Mouse (Mus musculus) c-Kit-positive CD71-positive TER-119-positive erythroid progenitor cells, embryonic 14.5 days (primary cell): Measurements from ENCODE around the gene Pex11b.
A peak's percentile ranks its signal among the peaks of the same experiment; 100 is the strongest.
"Not testable (repeated sequence)": the region's sequence is repeated elsewhere in the genome, so short reads cannot be mapped to it uniquely, and the experiment has no call there.

Source experiments
- DNase-seq: peaks from one replicate; pipeline ENCODE4 v3.0.0-alpha.2; 2013; ENCODE audit warnings: low spot score

The Pex11b gene

DNA sequence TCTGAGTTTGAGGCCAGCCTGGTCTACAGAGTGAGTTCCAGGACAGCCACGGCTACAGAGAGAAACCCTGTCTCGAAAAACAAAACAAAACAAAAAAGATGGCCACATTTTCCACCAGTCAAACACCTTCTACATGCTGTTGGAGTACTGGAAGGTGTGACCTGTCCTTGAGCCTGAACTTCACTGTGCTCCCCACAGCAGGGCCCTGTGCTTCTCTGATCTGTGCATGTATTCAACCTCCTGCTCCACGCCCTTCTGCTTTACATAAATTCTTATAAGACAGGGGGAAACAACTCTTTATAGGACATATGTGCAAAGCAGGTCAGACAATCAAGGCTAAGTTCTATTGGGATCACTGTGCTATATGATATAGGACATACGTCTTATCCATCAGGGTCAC is 12.0 kb upstream of the Pex11b start:
- DNase-seq: no peak

- DNase-seq: peak; percentile 99
Observed at GRCm38 (mm10) chr3:96629729-96630600, 5.2 kb upstream of the Pex11b start, which contains the start of gene Rbm8a. Gene Rbm8a, plus strand, starts transcription at chr3:96629933.

GRCm38 (mm10) chr3:96632058-96632457 is 3.1 kb upstream of the Pex11b start:
- DNase-seq: no peak

- DNase-seq: no peak
Observed at GRCm38 (mm10) chr3:96634015-96634414, 1.2 kb upstream of the Pex11b start.

DNA sequence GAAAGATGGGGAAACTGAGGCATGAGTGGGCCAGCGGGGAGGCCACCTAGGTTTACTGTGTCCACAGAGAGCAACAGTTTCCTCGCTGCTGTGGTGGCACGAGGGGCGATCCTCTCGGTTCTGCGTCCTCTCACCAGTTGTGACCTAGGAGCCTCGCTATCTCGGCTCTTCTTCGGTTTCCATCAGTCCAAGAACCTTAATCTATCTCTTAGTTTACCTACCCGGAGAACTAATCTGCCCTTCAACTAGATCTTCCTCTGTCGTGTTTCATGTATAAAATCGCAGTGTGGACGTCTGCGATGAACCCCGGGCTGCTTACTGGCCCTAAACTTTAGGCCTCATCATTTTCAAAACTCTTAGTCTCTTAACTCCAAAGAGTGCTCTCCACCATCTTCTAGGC is 730 bp downstream of the Pex11b start:
- DNase-seq: peak; percentile 28

GRCm38 (mm10) chr3:96636448-96636847 is 1.3 kb downstream of the Pex11b start:
- DNase-seq: no peak

GRCm38 (mm10) chr3:96639219-96639618 is 4.0 kb downstream of the Pex11b start:
- peak; percentile 68 for DNase-seq

GRCm38 (mm10) chr3:96645018-96645649 is 10.0 kb downstream of the Pex11b start, which contains the start of gene Itga10:
Gene Itga10, plus strand, starts transcription at chr3:96645584.
- peak; percentile 22 for DNase-seq

DNA sequence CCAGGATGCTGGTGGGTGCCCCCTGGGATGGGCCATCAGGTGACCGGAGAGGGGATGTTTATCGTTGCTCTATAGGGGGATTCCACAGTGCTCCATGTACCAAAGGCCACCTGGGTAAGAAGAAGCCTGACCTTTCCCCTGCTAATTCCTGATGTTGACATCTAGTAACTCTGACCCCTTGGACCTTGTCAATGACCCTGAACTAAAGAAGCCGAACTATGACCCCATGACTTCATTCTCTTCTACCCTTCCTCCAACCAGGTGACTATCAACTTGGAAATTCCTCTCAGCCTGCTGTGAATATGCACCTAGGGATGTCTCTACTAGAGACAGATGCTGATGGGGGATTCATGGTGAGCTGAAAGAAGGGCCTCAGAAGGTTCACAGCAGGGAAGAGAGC is 12.2 kb downstream of the Pex11b start:
- no peak for DNase-seq

- DNase-seq: no peak
Observed at GRCm38 (mm10) chr3:96660901-96661300, 25.7 kb downstream of the Pex11b start.

DNA sequence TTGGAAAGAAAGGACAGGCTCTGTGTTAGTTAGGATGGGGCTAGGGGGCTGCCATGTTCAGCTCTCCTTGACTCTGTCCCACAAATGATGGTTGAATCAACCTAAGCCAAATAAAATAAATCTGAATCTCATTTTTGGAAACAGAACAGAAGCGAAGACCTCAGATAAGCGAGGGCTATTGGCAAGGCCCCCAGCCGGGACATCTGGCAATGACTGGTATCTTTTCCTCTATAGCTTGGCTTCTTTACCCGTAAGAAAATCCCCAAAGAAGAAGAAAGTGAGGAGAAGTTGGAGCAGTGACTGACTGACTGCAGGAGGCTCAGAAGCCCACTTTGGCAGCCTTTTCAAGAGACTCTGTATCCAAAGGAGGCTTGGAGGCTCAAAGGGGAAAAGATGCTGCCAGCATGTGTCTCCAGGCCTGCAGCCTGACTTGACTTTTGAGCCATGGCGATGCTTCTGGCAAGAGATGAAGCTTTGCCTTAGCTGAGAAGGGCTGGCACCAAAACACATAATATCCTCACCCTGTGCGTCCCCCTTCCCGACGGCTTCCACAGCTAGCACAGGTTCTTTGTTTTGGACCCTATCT is 27.6 kb downstream of the Pex11b start:
- no peak for DNase-seq

GRCm38 (mm10) chr3:96663432-96664239 is 28.5 kb downstream of the Pex11b start:
- DNase-seq: peak; percentile 62

DNA sequence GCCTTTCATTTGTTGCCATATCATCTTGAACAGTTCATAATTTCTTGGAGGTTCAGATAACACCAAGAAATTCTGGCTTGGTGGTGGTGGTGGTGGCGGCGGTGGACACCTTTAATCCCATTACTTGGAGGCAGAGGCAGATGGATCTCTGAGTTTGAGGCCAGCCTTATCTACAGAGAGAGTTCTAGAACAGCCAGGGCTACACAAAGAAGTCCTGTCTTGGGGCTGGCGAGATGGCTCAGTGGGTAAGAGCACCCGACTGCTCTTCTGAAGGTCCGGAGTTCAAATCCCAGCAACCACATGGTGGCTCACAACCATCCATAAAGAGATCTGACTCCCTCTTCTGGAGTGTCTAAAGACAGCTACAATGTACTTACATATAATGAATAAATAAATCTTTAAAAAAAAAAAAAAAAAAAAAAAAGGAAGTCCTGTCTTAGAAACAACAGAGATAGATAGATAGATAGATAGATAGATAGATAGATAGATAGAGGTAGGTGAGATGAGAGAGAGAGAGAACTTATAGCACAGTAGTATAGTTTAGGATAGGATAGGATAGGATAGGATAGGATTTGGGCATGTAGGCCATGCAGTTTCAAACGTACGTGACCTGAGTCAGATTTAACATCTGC is 30.7 kb downstream of the Pex11b start:
- DNase-seq: not testable (repeated sequence)

GRCm38 (mm10) chr3:96666916-96667315 is 31.7 kb downstream of the Pex11b start:
- DNase-seq: no peak

GRCm38 (mm10) chr3:96667316-96667715 is 32.1 kb downstream of the Pex11b start:
- no peak for DNase-seq

DNA sequence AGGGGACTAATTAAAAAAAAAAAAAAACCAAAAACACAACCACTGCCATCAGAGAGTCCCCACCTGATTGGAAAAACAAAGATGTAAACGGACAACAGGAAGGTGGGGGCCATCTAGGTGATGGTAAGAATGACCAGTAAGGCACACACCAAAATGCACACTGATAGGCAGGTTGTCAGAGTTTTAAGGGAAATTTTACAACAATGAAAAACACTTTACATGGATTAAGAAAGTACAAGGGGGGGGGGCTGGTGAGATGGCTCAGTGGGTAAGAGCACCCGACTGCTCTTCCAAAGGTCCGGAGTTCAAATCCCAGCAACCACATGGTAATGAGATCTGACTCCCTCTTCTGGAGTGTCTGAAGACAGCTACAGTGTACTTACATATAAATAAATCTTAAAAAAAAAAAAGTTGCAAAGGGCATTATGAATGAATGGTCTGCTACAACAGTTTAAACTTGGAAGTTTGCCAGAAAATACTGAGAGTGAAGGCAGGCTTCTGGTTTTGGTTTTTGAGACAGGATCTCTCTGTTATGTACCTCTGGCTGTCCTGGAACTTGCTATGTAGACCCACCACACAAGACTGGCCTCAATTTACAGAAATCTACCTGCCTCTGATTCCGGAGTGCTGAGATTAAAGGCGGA is 33.4 kb downstream of the Pex11b start:
- no peak for DNase-seq

- DNase-seq: peak; percentile 73
Observed at GRCm38 (mm10) chr3:96669727-96670468, 34.7 kb downstream of the Pex11b start, which contains the start of gene Ankrd35. Gene Ankrd35, plus strand, starts transcription at chr3:96670131.

- no peak for DNase-seq
Observed at GRCm38 (mm10) chr3:96671519-96671918, 36.3 kb downstream of the Pex11b start.

DNA sequence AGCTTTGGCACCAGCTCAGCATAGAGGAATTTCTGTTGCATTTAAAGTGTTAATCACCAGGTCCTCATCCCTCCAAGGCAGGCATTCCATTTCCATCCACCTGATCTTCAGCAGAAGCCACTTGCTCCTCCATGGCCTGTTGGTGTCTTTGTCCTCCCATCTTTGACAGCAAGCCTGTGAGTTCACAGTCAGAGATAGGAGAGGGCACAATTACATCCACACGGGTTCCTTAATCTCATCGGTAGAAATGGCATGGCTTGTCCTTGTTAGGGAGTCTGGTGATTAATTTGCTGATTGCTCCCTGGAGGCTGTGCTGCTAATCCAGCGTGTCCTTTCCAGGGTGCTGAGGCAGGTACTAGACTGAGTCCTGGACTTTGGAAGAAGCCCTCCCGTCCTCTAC is 38.3 kb downstream of the Pex11b start:
- no peak for DNase-seq

DNA sequence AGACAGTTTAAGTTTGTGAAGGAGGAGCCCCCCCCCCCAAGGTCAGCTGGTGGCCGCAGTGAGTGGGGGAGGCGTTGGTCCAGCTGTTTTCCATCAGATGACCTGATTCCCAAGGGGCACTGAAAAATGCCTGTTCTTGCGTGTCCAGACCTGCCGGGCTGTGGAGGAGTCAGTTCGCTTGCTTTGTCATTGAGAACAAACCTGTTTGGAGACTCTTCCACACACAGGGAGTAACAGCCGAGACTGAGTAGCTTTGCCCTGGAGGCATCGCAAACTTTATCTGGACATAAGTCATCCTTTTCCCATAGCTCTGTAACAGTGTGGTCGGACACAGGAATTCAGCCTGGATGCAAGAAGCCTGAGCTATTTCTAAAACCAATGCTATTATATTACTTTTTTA is 39.3 kb downstream of the Pex11b start:
- DNase-seq: no peak
